Mouse (Mus musculus) adipocyte (in vitro differentiated cells): Measurements from ENCODE around the gene Bend5.

Experiments
- DNase-seq: peaks from one replicate; pipeline ENCODE4 v3.0.0-alpha.2; 2016; ENCODE audit warnings: low spot score

Gene Bend5

DNA sequence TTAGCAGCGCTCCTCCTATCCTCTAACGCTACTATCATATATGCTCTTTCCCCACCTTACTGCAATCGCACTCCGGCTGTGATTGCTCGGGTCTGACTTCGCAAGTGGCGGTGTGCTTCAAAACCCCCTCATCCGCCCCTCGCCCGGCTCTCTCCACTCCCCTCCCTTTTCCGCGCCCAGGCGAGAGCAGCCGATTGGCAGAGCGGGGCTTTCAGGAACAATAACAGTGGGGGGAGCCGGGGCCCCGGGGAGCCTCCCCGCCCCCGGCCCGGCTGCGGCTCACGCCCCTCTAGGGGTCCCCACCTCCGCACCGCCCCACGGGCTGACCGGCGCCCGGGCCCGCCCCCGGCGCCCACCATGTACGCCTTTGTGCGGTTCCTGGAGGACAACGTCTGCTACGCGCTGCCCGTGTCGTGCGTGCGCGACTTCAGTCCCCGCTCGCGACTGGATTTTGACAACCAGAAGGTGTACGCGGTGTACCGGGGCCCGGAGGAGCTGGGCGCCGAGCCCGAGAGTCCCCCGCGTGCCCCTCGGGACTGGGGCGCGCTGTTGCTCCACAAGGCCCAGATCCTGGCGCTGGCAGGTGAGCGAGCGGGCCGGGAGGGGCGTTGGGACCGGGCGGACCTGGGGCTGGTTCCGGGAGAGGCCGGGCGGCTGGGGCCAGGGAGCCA is at the start of gene Bend5:
Gene Bend5, plus strand, starts transcription at position 189 of the 671 bp plus-strand sequence.
- DNase-seq = no peak

GRCm38 (mm10) chr4:111367771-111368170 is 47.0 kb upstream of the Bend5 start:
- no peak for DNase-seq

GRCm38 (mm10) chr4:111377159-111377558 is 37.6 kb upstream of the Bend5 start:
- no peak for DNase-seq

GRCm38 (mm10) chr4:111378071-111378470 is 36.7 kb upstream of the Bend5 start:
- DNase-seq = no peak

DNA sequence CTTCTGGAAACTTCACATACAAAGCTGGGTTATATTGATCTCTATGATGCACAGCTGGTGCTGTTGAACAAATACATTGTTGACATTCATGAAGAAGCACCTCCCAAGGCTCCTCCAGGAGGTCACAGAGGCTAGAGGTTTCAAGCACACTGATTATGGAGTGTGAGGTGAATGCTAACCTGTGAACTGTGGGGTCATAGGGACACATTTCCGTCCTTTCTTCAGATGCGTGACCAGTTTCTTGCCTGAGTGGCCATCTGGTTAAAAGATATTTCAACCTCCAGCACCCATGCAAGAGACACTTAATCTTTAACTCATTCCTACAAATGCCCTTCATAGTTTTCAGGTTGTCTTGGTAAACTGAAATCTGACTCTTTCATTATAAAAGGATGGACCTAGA is 31.7 kb upstream of the Bend5 start:
- no peak for DNase-seq

DNA sequence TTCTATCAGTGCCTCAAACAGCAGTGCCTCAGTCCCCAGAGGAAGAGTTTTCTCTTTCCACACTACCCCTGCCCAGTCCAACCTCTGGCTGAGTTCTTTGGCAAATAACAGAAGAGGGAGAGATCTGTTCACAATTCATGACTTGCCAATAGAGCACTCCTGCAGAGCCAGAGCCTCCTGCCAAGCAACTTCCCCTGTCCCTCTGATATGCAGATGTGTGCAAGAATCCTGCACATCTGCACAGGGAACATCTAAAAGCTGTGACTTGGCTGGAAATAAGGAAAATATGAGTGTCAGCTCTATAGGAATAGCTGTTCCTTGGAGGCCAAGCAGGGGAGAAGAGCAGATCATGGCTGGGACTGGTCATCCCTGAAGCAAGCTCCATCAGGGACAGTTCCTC is 24.1 kb upstream of the Bend5 start:
- DNase-seq = no peak

DNA sequence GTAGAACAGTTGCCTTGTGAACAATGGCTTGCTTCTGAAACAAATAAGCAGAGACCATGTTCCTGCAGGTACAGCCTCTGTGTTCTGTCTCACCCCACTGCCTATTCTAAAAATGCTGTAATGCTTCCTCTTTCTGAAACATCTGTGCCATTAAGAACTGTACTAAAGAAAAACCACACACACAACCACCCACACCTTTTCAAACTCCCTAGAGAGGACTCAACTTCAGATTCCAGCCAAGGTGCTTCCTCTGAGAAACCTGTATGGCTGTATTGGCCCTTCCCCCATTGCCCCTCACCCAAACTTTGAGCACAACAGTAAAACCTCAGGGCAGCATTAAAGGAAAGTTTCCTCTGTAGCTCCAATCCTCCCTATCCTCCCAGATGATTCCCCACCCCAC is 15.0 kb upstream of the Bend5 start:
- DNase-seq = no peak

DNA sequence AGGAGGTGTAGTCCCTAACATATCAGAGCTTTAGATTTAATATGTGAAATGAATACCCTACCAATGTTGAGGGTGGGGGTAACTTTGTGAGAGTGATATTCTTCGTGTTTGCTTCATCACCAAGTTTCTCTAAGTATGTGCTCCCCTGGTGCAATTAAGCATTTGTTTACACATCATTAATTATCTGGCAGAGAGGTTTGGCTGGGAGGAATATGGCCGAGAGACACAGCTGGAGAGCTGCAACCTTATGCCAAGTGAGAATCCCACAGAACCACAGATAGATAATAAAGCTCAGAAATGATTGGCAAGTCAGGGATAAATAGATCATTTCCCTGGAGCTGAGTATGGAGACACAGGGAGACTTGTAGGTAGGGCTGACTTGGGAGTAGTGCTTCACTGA is 14.1 kb upstream of the Bend5 start:
- DNase-seq = no peak

- no peak for DNase-seq
Measured at GRCm38 (mm10) chr4:111403243-111403642, 11.6 kb upstream of the Bend5 start.

- no peak for DNase-seq
Measured at GRCm38 (mm10) chr4:111410731-111411130, 4.1 kb upstream of the Bend5 start.

DNA sequence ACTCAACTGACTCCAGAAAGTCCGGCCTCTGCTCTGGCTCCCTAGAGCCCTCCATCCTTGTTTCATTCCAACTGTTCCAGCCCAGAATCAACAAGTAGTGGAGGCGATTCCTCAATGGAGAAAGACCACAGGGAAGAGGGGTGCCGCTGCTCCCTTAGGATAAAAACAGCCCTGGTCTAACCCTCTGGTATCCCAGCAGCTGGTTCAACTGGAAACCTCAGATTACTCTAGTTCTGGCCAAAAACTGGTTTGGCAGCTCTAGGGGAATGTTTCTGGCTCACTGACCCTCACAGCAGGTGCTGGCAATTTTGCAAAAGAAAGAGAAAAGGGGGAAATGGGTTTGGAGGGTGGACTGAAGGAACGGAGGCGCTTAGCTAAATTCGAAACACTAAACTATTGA is 407 bp upstream of the Bend5 start:
- DNase-seq = no peak

- no peak for DNase-seq
Measured at GRCm38 (mm10) chr4:111416126-111416525, 1.3 kb downstream of the Bend5 start.

DNA sequence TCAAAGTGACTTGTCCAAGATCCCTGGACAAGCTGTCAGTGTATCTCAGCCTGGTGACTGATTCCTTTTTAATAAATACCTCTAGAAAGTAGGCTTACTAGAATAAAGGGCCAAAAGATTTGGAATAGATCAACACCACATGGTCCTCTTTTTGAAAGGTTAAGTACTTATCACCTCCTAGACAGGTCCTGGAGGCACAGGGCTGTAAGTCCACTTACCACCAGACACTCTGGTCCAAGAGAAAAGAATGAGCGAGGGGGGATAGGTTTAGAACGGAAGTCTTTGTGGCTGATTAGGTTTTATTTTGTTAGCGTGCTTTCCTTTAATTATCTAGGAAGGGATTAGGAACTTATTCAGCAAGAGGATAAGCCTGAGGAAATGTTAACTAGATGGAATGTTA is 1.7 kb downstream of the Bend5 start:
- DNase-seq = no peak

DNA sequence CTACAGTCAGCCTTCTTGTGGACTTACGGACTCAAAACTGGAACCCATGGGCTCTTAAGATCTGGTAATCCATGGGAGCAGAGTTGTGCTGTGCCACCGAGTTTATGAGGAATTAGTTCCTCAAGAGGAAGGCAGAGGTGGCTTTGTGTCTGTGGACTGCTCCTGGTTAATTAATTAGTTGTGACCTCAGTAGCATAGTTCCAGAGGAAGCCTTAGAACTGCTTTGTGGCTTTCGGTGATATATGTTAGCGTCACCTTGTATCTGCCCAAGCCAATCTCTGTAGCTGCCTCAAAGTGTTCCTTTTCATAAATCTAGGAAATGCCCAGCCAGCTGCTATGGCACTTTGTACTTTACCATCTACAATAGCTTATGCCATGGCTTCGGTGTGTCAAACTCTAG is 2.9 kb downstream of the Bend5 start:
- DNase-seq = no peak

DNA sequence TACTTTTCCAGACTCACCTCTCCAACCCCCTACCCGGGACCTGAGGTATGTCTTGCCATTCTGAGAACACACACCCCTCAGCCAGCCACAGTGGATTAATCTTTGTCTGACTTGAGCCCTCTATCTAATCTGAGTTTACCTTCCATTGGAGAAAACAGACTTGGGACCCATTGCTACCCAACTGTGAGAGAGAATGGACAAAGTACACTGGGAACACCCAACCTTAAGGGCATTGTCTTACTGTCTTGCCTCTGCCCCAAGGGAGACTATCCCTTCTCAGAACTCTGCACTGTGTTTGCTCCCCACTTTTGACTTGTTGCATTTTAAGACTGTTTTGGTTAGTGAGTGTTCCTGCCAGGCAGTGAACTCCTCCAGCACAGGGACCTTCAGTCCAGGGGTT is 4.7 kb downstream of the Bend5 start:
- no peak for DNase-seq

- no peak for DNase-seq
Measured at GRCm38 (mm10) chr4:111420031-111420430, 5.2 kb downstream of the Bend5 start.

DNA sequence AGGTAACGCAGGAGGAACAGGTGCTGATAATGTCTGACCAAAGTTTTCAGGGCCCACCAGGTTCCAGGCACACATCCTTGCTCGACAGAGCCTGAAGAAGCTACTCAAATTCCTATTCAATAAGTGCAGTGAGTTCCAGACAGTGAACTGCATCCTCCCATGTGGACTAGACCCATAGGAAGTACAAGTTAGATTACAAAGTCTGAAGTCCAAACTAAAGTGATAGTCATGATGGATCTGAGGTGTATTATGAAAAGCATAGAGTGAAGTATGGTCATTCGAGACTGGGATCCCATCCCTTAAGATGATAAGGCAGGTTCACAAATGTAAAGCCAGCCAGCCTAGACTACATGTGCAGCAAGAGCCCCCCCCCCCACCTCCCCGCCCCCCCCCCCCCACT is 6.1 kb downstream of the Bend5 start:
- DNase-seq = no peak

DNA sequence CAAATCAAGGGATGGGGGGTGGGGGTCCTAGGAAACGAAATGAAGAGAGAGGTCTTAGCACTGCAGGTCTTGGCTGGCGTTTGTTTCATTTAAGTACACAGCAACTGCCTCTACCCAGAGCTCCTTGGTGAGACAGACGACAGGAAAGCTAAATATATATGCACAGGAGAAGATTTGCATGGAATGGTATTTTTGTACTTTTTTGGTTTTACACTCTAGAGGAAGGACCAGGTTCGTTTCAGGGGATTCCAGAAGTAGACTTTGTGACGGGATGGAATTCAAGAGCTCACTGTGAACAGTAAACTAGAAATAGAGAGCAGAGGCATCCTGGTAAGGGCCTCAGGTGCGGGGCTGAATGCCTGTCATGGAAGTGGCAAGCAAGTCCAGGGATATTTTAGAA is 7.0 kb downstream of the Bend5 start:
- DNase-seq = no peak

GRCm38 (mm10) chr4:111424371-111424950 is 9.7 kb downstream of the Bend5 start:
- no peak for DNase-seq

DNA sequence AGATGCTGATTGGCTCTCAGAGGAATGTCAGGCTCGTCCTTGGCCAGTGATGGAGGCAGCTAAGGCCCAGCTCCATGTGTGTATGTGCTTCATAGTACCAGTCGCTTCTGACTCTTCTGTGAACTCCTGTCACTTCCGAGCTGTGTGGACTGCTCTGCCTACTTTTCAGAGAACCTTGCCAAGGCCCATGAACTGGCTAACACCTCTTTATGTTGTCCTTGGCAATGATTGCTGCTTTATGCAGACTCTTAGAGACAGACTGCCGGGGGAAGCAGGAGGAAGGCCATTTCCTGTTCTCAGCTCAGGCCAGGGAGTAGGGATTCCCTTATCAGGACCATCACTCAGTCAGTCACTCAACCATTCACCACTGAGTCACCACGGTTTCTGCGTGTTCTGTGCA is 10.4 kb downstream of the Bend5 start:
- no peak for DNase-seq

GRCm38 (mm10) chr4:111431186-111431585 is 16.4 kb downstream of the Bend5 start:
- DNase-seq = no peak

- DNase-seq = no peak
Measured at GRCm38 (mm10) chr4:111432013-111432412, 17.2 kb downstream of the Bend5 start.

DNA sequence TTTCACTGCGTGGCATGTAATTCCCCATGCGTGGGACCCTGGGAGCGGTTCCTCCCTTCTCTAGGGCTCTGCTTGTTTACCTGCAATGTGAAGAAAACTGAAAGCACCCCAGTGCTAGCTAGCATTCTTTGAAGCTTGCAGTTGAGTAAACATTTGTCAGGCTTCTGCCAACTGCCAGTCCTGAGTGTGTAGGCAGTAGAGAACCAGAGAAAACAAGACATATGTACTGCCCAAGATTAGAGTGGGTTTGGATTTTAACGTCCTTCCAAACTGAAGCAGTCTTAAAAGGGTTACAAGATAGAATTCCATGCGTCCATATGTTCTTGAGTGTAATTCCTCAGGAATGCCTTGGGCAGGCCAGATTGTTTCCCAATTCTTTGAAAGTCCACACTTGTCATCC is 17.6 kb downstream of the Bend5 start:
- no peak for DNase-seq

GRCm38 (mm10) chr4:111441709-111442108 is 26.9 kb downstream of the Bend5 start:
- no peak for DNase-seq
